Mouse (Mus musculus) layer of hippocampus, adult 11-12 months (tissue): ENCODE results near the gene Hist1h1e.
A peak's percentile ranks its signal among the peaks of the same experiment; 100 is the strongest.

Source experiments
- DNase-seq: peaks from one replicate; pipeline ENCODE4 v3.0.0; 2022; ENCODE audit warnings: low spot score

Hist1h1e gene

DNA sequence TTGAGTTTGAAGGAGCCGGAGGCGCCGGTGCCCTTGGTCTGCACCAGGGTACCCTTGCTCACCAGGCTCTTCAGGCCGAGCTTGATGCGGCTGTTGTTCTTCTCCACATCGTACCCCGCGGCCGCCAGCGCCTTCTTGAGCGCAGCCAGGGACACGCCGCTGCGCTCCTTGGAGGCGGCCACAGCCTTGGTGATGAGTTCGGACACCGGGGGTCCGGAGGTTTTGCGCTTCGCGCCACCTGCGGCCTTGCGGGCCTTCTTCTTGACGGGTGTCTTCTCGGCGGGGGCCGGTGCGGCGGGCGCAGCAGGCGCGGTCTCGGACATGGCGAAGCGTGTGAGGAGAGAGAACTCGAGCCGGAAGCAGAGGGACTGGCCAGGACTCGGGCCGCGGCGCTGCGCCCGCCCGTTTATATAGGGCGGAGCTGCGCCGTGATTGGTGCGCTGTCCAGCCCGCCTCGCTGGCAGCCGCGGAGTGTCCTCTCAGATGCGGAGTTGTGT, at the start of gene Hist1h1e:
Gene Hist1h1e (minus strand): TSS at position 384 of the 497 bp plus-strand sequence.
- DNase-seq = peak; percentile 87

DNA sequence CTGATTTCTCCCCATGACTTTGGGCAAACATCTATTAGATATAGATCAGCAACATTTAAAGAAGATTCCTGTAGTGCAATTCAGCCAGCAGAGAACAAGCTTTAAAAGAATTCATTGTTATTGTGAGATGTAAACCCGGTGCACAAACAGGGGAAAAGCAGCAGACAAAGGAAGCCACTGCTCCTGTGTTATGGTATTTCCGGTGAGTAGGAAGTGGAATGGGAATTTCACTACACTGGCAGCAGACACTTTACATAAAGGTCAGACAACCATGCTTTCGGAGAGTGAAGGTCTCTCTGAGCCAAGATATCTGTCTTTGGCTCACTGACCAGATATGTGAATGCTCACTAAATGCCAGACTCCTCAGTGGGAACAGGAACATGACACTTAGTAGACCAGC, 40.2 kb upstream of the Hist1h1e start:
- no peak for DNase-seq

DNA sequence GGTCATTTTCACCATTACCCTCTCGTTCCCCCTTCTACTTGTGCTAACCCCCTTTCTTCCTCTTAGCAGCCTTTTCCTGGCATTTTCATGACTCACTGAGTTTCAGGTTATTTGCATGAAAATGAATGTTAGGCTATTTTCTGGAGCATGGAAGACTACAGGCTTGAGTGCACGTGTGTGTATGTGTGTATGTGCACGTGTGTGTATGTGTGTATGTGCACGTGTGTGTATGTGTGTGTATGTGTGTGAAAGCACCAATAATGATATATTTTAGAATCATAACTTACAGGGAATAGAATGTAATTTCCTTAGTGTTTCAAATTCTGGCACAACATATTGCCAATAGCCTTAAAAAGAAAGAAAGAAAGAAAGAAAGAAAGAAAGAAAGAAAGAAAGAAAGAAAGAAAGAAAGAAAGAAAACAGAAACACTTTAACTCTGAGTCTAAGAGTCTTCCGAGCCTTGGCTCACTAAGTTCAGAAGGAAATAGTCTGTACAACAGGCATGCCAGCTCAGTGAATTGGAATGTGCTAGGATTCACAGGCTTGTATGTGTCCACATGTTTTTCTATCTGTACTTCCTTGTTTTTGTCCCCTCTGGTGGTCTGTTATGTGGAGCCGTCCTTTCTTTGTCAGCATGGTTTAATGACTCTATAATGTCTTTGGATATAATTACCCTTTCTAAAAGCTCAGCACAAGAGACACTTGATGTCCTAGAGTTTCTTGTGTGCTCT, 37.4 kb upstream of the Hist1h1e start:
- DNase-seq = no peak

DNA sequence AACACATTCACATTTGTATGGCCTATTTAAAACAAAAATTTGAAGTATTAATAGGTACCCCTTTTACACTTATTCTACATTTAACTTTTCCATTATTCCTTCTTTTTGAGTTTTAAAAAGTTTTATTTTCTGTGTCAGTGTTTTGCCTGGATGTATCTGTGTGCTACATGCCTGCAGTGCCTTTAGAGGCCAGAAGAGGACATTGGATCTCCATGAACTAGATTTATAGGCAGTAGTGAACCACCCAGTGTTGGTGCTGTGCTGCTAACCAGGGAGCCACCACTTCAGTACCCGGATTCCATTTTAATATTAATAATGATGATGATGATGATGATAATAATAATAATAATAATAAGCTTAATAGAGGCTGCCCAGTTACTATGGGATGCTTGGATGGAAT, 8.3 kb upstream of the Hist1h1e start:
- no peak for DNase-seq

DNA sequence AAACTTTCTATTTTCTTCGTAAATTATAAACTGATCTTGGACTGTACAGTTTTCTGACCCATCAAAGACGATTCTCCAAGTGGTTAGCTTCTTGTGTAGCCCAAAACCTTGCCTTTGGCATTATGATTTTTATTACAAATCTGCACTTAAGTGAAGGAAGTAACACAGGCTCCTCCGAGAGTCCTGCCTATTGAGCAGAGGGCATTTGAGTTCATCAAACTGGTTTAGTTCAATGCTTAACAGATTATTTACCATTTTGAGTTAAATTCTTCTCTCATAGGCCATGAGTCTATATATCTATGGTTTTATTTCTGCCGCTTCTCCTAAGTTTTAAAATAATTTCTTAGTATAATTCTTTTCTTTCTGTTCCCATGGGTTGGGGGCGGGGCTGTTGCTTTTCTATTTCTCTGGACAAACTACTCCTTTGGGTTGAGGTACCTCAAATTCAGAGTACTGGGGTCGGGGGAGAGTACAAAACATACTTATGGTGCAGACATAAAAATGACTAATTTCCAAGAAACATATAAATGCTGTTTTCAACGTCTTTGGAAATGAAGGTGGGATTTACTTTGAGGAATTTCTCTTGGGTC, 598 bp upstream of the Hist1h1e start:
- no peak for DNase-seq

DNA sequence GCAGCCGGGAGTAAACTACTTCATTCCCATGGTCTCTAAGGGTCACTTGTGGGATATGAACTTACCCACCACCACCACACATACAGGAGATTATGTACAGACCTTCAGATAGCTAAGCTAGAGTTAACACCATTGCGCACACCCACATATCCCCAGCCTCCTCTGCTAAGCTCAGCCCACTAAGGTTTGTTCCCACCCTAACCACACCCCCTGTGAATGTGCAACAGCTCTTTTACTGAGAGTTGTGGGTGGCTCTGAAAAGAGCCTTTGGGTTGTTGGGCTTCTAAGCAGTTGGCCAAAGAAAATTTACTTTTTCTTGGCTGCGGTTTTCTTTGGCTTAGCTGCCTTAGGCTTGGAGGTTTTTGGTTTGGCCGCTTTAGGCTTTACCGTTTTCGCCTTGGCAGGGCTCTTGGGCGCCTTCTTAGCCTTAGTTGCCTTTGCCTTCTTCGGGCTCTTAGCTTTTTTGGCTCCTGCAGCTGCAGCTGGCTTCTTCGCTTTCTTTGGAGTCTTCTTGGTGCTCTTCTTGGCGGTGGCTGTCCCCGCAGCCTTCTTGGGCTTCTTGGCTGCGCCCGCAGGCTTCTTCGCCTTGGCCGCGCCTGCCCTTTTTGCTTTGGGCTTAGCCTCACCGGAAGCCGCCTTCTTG, 705 bp downstream of the Hist1h1e start:
- DNase-seq = peak; percentile 70

DNA sequence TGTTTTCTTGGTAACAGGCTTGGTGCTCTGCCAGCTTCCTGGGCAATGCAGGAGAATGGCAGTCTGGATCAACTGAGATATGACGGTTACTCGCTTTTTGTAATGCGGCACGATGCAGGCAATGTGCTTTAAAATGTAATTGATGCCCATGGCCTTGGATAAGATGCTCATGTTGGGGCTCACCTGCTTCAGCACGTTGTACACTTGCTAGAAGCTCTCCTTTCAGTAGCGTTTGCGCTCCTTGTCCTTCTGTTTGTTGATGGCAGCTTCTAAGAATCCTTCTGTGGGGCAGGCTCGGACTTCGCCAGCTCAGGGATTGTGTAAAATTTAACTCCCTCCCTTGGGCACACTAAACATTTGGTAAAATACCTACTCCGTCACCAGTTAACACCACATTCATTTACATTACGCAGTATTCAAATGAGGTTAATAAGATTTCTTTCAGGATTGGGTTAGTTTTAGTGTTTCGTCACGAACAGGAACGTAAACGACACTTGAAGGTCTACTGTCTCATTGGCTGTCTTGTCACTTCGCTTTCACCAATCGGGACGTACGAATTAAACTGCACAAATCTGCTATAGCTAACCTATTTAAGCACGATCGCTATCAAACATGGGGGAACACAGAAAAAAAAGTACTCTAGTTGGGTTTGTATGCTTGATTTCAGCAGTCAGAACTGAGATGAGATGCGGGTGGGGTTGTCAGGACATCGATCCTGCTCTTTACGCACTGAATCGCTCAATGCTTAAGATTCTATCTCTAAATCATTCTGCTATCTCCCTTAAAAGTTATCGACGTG, 1.4 kb downstream of the Hist1h1e start, which contains the start of gene Hist1h2be:
Gene Hist1h2be (minus strand): TSS at position 392 of the 799 bp plus-strand sequence.
- peak; percentile 78 for DNase-seq

DNA sequence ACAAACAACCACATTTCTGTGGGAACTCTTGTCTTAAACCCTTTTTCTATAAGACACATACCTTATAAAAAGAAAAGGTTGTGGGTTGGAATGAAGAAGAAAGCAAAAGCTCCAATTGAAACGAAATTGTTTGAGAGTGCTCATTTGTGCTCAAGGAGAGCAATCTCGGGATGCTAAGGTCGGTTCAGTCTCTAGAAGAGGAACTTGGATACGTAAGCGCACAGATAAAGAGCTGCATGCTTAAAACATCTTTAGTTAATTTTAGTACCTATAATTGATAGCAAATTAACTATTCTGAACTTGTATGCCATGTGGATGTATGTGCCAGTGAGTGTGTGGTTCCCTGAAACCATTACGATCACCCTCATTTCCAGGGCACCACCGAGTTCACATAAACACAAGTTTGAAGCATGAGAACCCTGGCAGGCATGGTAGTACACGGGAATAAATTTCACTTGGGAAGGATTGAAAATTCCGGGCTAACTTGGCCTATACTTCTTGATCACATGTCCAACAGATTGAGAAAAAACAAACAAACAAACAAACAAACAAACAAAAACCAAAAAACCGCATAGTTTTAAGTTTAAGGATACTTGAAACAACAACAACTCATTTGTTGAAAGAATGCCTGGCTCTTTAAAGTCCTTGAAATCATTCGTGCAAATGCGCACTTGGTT, 2.2 kb downstream of the Hist1h1e start:
- no peak for DNase-seq

DNA sequence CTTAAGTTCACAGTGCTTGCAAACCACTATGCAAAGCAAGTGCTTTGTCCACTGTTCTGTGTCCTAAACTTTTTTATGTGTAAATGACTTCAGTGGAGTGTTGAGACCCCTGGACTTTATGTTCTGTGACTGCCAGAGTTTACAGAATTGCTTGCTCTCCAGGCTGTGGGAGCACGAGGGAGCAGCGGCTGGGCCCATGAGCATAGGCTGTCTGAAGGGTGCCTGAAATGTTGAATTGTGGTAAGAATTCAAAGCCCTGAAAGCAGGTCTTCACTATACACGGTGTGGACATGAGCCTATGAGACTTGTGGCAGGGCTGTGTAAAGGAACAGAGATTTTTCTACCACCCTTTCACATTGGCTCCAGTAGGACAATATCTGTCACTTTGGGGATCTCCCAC, 10.7 kb downstream of the Hist1h1e start:
- DNase-seq = no peak

DNA sequence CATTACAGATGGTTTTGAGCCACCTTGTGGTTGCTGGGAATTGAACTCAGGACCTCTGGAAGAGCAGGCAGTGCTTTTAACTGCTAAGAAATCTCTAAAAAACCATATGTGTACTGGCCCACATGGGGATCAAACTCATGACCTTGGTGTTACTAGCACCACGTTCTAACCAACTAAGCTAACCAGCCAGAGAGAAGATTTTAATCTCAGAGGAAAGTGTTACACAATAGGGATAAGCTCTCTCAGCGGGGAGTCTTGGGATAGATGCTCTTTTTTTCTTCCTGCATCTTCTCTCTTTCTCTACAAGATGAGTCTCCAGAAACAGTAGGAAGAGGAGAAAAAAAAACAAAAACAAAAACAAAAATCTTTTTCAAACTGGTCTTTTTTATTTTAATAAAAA, 12.0 kb downstream of the Hist1h1e start:
- DNase-seq = no peak

DNA sequence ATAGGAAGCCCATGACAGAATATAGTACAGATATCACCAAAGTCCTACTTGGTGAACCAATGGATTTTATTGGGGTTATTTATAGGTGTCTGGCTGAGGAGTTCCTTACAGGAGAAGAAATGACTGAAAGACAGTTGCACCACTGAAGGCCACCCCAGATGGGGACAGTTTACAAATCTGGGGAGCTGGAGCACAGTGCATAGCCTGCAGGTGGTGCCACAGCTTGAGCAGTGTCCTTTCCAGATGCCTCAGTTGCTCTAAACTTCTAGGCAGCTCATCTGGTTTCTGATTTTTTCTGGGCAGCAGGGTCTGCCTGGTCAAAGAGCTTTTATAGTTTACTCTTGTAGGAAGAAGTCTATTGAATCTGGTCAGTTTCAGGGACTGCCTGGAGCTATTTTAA, 12.5 kb downstream of the Hist1h1e start:
- DNase-seq = no peak

DNA sequence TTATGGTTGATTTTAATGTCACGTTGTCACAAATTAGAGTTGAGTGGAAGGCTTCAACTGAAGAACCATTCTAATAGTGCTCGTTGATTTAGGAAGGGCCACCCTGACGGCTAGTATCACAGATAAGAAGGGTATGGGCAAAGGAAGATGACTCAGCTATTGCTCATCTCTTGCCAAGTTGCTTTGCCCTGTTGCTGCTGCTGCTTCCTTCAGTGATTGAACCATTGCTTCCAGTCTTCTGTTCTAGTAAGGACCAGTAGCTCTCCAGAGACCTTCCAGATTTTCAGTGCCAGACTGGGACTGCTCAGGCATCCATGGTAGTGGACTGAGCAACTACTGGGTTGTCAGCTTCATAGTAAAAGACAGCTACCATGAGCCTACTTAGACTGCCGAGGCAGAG, 13.1 kb downstream of the Hist1h1e start:
- no peak for DNase-seq

DNA sequence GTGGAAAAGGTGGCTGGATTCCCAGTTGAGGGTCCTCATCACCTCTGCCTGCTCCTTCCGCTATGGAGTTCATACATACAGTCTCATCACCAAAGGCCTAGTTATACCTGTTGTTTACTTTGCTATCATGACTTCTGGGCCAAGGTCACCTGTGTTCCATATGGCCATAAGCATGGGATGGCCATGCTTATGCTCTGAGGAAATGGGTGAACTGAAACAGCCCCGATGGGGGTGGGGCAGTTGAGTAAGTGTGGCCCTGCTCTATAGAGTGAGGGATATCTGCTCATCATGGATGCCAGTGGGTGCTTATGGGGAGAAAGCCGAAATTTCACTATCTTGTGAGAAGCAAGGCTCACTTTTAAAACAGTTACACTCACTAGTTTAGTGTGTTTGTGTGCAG, 17.3 kb downstream of the Hist1h1e start:
- no peak for DNase-seq

DNA sequence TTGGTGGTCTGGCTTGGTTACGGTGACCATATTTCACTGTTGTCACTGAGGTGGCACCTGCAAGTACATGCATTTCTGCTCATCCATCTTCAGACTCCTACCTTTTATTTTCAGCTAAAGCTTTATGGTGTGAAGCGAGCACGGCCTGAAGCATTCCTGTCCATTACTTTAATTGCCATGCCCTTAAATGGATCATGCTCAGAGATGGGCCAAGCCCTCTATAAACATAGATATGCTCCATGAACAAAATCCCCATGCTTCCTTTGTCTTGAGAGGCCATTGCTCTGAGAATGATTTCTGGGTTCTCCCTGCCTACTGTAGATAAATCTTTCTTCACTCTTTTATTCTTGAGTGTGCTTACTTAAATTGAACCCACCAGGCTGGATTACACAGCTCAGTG, 17.9 kb downstream of the Hist1h1e start:
- no peak for DNase-seq

DNA sequence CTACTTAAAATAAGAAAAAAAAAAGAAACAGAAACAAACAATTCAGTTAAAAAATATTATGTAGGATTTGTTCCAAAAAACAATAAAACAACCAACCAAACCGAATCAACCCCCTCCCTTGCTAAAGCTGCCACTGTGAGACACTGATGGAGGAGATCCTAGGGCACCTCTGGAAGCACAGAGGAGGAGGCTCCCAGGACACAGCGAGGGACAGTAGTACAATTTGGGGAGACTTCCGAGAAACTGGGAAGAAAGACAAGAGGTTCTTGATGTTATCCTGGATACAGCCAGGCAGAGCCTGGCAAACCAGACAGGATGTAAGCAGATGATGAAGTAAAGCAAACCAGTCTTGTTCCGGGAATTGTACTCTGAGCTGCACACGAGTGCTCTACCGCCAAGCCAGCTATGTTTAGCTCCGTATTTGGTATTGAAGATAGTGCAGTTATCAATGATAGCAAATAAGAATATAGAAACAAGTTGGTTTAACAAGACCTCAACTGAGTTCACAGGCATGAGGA, 19.1 kb downstream of the Hist1h1e start:
- no peak for DNase-seq

DNA sequence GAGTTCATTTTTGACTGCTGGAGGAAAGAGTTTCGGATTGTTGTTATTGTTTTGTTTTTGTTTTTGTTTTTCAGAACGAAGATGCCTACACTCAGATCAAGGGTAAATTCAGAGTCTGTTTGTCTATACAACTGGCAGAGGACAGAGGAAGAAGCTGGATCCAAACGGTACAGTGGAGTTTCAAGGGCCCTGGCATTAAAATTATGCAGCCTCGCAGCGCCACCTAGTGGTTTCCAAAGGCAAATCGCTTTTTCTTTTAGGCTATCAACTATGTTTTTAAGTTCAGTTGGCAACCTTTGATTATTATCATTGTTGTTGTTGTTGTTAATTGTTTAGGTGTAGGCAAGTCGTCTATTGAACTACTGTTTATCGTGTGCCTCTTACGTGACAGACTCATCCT, 24.4 kb downstream of the Hist1h1e start:
- DNase-seq = peak; percentile 65

DNA sequence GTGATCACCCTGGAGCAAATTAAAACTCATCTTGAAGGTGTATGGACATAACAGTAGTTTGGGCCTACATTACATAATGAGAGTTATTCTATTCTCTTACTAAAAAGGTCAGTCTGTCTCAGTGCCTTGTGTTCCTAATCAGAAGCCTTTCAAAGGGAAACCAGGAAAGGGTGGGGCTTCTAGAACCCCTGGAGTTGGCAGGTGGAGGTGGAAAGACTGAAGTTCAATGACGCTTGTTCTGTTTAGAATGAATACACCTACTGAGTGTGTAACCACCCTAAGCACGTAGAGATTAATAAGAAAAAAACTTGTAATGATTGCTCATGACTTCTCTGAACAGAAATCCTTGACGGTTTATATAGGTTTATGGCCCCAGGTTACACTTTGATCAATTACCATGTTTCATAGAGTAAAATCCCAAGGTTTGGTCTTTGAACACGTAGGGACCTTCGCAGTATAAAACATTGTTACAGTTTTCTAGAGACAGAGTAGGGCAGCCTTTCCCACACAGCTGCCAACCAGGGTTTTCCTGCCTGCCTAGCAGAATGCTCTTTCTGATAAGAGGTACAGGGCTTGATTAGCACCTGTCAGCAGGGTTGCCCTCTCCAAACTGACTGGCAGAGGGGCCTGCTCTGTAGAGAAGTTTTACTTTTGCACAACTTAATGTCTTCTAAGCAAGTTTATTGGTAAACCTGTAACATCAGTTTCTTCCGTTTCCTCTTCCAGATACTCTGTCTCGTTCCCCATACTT, 26.6 kb downstream of the Hist1h1e start:
- DNase-seq = no peak

DNA sequence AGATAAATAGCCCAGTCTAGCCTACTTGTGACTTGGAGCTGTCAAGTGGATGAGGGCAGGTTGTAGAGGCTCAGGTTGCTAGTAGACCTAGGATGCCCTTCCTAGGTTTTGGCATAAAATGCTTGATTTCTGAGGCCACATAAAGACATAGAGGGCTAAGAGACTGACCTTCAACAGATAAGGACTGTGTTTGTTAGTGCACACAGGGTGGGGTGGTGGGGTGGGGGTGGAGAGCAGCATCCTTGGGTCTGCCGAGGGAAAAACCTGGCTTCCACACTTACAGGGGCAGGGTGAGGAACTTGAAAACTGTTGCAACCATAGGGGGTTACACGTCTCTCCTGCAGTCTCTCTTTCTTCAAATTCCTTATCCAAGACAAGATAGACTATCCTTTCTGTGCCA, 27.2 kb downstream of the Hist1h1e start:
- DNase-seq = no peak

DNA sequence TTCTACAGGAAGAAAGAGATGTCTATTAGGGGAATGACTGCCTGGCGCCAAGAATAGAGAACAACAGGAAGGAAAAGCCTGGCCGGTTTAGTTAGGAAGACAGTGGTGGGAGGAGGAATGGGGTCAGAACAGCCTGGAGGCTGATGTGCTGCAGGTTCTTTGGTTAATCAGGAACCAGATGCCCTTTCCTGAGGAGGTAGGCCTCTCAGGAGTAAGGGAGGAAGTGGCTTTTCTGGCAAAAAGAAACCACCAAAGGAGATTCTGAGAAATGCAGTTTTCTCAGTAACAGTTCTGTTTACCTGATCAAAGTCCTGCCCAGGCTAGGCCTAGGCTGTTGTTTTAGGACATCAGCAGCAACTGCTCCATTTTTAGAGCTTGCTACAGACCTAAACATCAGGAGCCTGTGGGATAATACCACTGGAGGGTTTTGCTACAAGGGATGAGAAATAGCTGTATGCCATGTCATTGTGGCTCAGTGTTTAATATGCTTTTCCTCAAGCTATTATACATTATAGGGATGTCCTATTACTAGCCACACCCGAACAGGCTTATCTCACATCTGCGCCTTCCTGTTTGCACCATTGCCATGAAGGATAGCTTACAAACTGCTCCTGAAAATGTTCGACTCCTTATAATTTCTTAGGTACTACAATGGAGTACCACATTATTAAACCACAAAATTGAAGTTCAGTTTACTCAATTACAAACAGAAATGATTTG, 29.1 kb downstream of the Hist1h1e start:
- no peak for DNase-seq

DNA sequence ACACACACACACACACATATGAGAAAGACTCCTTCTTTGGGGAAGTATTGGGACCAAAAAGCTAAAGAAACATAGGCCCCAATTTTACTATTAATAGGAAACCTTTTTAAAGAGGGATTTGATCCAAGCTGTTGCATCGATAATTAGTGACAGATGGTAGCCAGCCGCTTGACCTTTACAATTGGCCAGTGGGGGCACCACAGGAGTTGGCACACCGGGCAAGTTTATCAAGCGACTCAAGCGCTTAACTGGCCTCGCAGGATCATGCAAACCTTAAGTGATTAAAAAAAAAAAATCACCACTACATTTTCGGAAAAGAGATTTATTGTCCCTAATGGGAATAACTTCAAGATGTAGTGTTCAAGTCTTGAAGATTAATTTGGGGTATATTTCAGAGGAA, 29.7 kb downstream of the Hist1h1e start:
- DNase-seq = no peak
